ENCODE assay signal across 19 mouse cellular contexts in genomic region chr12:33028708-33029107, GRCm38 (mm10).
DNase-seq lines count a peak whose midpoint lies in the region; ATAC-seq and TF ChIP-seq lines count a peak whose summit lies in the region.
"Had no signal": no experiment of that assay in that cellular context is flagged by ENCODE, and none has a peak within 500 bp of the region (broad histone marks: within the 10 kb centered on the region; RNA-seq: fewer than 3 reads in every experiment).

No protein-coding gene starts in this region.

- H3K4me3 ChIP-seq in kidney, embryonic 16.5 days (ENCODE audit: low read length), result no peak overlapping the region
- peak overlapping the region; percentile 64 for H3K4me3 ChIP-seq in E14TG2a.4 (replicated peaks; ENCODE audit: low read length)
- H3K4me3 ChIP-seq: embryonic facial prominence, embryonic 13.5 days; layer of hippocampus, adult 2 months had no signal

- peak; percentile 25 for DNase-seq in gastrocnemius, postnatal 10 days
- no peak for DNase-seq in gastrocnemius, postnatal 4 days (ENCODE audit: low spot score in 2 of 2)
- no peak for DNase-seq in kidney, adult 8-10 months
- DNase-seq in brain, embryonic 14.5 days (ENCODE audit: low read depth), result peak; percentile 37
- no peak for DNase-seq in urinary bladder, adult 2 months (ENCODE audit: low spot score)
- DNase-seq: adrenal gland, postnatal 25 days; heart, adult 18-20 months; heart, postnatal 10 days; liver; midbrain, embryonic 14.5 days; right cerebral cortex, postnatal 4 days; thymus, adult 2 months had no signal

- H3K27ac ChIP-seq in kidney, embryonic 16.5 days (ENCODE audit: low read length), result no peak overlapping the region
- H3K27ac ChIP-seq: embryonic facial prominence, embryonic 13.5 days; layer of hippocampus, adult 2 months; macrophage had no signal

- no peaks in the 10 kb centered on the region for H3K36me3 ChIP-seq in kidney, embryonic 16.5 days (ENCODE audit: insufficient read depth, low read length)
- H3K36me3 ChIP-seq in E14TG2a.4 (ENCODE audit: insufficient read depth, low read length), result no peaks in the 10 kb centered on the region
- H3K36me3 ChIP-seq: embryonic facial prominence, embryonic 13.5 days had no signal

- TF ChIP-seq POLR2A in brain, embryonic 14.5 days (IDR thresholded peaks at IDR 0.05; ENCODE audit: borderline replicate concordance, extremely low read depth, insufficient read depth, insufficient read length, poor library complexity, severe bottlenecking), result no peak

- no peaks in the 10 kb centered on the region for H3K9me3 ChIP-seq in kidney, embryonic 16.5 days (ENCODE audit: low read length)
- H3K9me3 ChIP-seq in E14TG2a.4 (ENCODE audit: low read length), result no peaks in the 10 kb centered on the region
- H3K9me3 ChIP-seq: embryonic facial prominence, embryonic 13.5 days had no signal

- H3K9ac ChIP-seq in kidney, embryonic 16.5 days (replicated peaks; ENCODE audit: low read length), result no peak overlapping the region
- H3K9ac ChIP-seq: embryonic facial prominence, embryonic 13.5 days had no signal

- whole genome bisulfite sequencing in kidney, embryonic 16.5 days, result 51% methylated on average over 13 of the region's 13 CpGs

- TF ChIP-seq CTCF in E14TG2a.4 (conservative IDR thresholded peaks at IDR 0.05; ENCODE audit: low read length), result no peak
- TF ChIP-seq CTCF in brain, embryonic 14.5 days (IDR thresholded peaks at IDR 0.05; ENCODE audit: borderline replicate concordance, extremely low read depth, insufficient read depth, insufficient read length), result no peak

- H3K4me1 ChIP-seq in kidney, embryonic 16.5 days (ENCODE audit: insufficient read depth, low read length), result peaks cover 20% of the 10 kb centered on the region
- H3K4me1 ChIP-seq in E14TG2a.4 (replicated peaks; ENCODE audit: low read depth, low read length), result peaks cover 21% of the 10 kb centered on the region

- H3K4me2 ChIP-seq in kidney, embryonic 16.5 days (replicated peaks; ENCODE audit: low read depth, low read length), result no peak overlapping the region
- H3K4me2 ChIP-seq: embryonic facial prominence, embryonic 13.5 days had no signal

- peak; percentile 64 for ATAC-seq in kidney, embryonic 16.5 days (ENCODE audit: low FRiP score, low TSS enrichment)
- no peak for ATAC-seq in erythroid progenitor cell, adult 5-6 weeks (replicated peaks; ENCODE audit: low FRiP score, poor library complexity, severe bottlenecking)
- ATAC-seq: forebrain, embryonic 14.5 days had no signal

- H3K27me3 ChIP-seq in kidney, embryonic 16.5 days (ENCODE audit: insufficient read depth, low read length), result no peaks in the 10 kb centered on the region
- peaks cover 67% of the 10 kb centered on the region for H3K27me3 ChIP-seq in E14TG2a.4 (ENCODE audit: insufficient read depth, low read length)

Comparison
In these comparisons a context has a peak if more than half of its experiments do, and no peak if none do; other contexts are left out.
1. DNase-seq: peak in gastrocnemius, postnatal 10 days (single experiment) and brain, embryonic 14.5 days (single experiment); none in gastrocnemius, postnatal 4 days (0 of 2), kidney, adult 8-10 months (0 of 2) and urinary bladder, adult 2 months (single experiment).